Mouse (Mus musculus) olfactory bulb, adult 2 months (tissue): Measurements from ENCODE around the gene Snx13. TPM values are rescaled to one million over a fixed set of nuclear protein-coding genes. Genes with fewer than 3 reads are reported as not detected.

Experiments
- H3K27ac ChIP-seq: fragments of 200-500 bp; 2 replicates; pipeline ENCODE4 v1.5.1; 2012; ENCODE audit warnings: low read depth, low read length; ENCODE audit not compliant: insufficient read depth
- H3K4me1 ChIP-seq: fragments of 200-500 bp; 2 replicates; pipeline ENCODE4 v1.6.1; 2012; ENCODE audit warnings: low read length; ENCODE audit not compliant: control insufficient read depth, insufficient read depth
- H3K4me3 ChIP-seq: fragments of 200-500 bp; 2 replicates; pipeline ENCODE4 v1.5.1; 2012; ENCODE audit warnings: mild to moderate bottlenecking, low read depth, low read length, moderate library complexity; ENCODE audit not compliant: insufficient read depth
- CTCF ChIP-seq: fragments of 200-500 bp; IDR thresholded peaks from 2 replicates; pipeline ENCODE4 v1.5.1; 2012; ENCODE audit warnings: low read depth, mild to moderate bottlenecking, low read length, moderate library complexity; ENCODE audit not compliant: insufficient read depth
- POLR2A ChIP-seq: fragments of 200-500 bp; IDR thresholded peaks from 2 replicates; pipeline ENCODE4 v1.6.1; 2012; ENCODE audit warnings: mild to moderate bottlenecking, low read depth, low read length, moderate library complexity; ENCODE audit not compliant: insufficient read depth
- whole genome bisulfite sequencing: fragments of 180-500 bp; shearing (Covaris S2); methylation state at CpG from one replicate; pipeline ENCODE4 v1.1.7; 2018; 5-methylcytosine and 5-hydroxymethylcytosine counted together
- polyA plus RNA-seq: library from polyadenylated mRNA; stranded (reverse); fragments of >200 nt; gene quantifications from 2 replicates; pipeline ENCODE4 v1.2.4, GENCODE M21; 2012; ENCODE audit warnings: low replicate concordance; ENCODE audit not compliant: missing spikeins, insufficient read depth, insufficient read length

Snx13 gene
- polyA plus RNA-seq, 1 experiment = not detected

DNA sequence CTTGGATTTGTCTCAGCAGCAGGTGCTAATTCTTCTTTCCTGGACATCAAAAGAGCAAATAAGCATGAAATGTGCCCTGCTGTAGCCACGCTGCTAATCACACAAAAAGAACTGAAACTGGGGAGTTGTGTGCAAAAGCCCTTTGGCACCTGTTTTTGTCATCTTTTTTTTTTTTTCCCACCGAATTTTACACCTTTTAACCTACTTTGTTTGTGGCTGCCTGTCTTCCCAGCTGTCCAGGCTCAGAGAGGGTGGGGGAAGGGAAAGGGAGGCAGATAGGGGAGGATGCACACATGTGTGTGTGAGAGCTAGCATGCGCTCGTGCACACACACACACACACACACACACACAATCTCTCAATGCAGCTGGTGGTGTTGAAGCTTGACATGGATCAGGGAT lies 110.3 kb downstream of the Snx13 start:
- Histone ChIP-seq H3K4me3 (no peak overlapping the region), H3K27ac (no peak overlapping the region), H3K4me1 (no peaks in the 10 kb centered on the region)
- WGBS = 56% methylated on average over 4 of the region's 4 CpGs
- TF ChIP-seq CTCF (no peak), POLR2A (no peak)

DNA sequence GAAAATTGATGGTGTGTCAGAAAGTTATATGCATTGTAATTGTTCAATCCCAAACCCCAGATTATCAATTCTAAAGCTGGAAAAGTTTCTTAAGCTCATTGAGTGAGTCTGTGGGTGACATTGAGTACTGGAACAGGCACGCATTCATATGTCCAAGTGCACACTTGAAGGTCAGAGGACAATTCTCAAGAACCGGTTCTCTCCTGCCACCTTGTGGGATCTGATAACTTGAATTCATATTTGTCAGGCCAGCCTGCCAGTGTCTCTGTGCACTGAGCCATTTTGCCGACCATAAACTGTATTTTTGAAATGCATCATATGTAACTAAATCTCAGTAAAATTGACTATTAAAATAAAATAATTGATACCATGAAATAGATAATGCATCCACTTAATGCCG lies 114.7 kb downstream of the Snx13 start:
- 80% methylated on average over 4 of the region's 4 CpGs for WGBS
- Histone ChIP-seq H3K4me3 (no peak overlapping the region), H3K27ac (no peak overlapping the region), H3K4me1 (no peaks in the 10 kb centered on the region)
- TF ChIP-seq CTCF (no peak), POLR2A (no peak)

DNA sequence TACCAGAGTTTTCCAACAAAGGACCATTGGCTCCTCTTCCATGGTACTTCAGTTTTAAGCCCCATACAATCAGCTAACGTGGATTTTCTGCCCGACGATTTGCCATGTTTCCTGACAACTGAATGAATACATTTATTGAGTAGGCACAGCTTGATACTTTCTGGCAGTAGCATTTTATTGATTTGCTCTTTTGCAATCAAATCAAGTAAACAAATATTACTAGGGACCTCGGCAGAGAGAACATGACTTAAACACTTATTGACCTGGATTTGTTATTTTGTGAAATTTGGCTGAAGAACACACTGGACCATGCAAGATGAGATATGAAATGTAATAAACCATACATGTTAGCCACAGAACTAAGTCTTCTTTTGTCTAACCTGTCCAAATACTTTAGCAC lies 123.3 kb downstream of the Snx13 start:
- TF ChIP-seq CTCF = no peak
- TF ChIP-seq POLR2A = no peak

DNA sequence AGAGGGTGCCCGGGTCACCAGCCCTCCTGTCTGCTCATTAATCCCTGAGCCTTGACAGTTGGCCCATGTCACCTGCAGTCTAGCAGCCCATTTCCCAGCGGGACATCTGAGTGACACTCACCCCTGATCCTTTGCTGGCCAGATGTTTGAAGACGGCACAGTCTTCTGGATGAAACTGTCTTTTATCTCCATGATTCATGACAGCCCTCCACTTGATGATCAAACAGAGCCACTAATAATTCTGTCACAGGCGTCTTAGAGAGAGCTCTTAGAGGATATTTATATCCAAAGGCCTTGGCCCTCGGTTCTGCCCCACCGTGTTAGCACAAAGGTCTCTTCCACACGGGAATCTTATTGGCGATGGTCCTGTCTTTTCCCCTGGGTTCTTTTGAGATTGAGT lies 129.0 kb downstream of the Snx13 start:
- WGBS = 61% methylated on average over 8 of the region's 8 CpGs
- TF ChIP-seq POLR2A (no peak), CTCF (no peak)
- no peak overlapping the region for H3K27ac ChIP-seq
- H3K4me1 ChIP-seq = peaks cover 3% of the 10 kb centered on the region; the same call in 1 of the 2 replicates
- H3K4me3 ChIP-seq = no peak overlapping the region

More for the DNA sequence above, 123.3 kb downstream of the Snx13 start:
- no peaks in the 10 kb centered on the region for H3K4me1 ChIP-seq
- H3K27ac ChIP-seq = no peak overlapping the region
- WGBS = 52% methylated on average over 4 of the region's 4 CpGs
- no peak overlapping the region for H3K4me3 ChIP-seq

DNA sequence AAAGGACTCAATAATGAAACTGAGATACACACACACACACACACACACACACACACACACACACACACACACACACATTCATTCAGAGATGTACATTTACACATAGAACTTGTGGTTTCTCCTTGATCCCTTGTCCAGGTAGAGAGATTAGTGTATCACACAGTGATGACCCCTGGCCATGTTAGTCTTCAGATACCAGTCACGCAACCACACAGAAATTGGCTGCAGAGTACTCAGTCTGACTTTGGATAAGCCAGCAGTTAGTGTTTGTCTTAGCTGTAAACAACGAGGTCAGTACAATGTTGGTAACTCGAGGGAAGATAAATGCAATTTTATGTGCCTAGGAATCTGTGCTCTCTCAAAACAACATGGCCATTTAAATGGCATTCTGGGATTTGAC lies 129.6 kb downstream of the Snx13 start:
- no peak overlapping the region for H3K27ac ChIP-seq
- 48% methylated on average over 3 of the region's 3 CpGs for WGBS
- H3K4me3 ChIP-seq = no peak overlapping the region
- peaks cover 3% of the 10 kb centered on the region; the same call in 1 of the 2 replicates for H3K4me1 ChIP-seq
- TF ChIP-seq POLR2A (no peak), CTCF (no peak)

DNA sequence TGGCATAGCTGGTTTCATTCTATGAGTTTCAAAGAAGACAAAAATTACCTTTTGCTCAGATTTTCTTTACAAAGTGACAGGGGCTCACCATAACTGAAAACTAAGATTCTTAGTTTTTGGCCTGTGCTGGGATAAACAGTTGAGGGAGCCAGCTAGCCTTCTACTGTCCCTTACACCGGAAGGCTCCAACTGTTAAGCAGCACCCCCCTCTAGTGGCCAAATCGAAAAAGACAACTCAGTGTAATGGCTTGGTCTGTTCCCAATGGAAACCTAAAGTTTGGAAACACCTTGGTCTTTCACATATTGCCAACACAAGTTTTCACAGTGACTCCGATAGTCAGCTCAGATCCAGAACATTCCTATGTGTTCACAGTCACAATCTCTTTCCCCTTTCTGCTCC lies 135.7 kb downstream of the Snx13 start:
- no peak for TF ChIP-seq POLR2A
- TF ChIP-seq CTCF = no peak
- Histone ChIP-seq H3K4me1 (no peaks in the 10 kb centered on the region), H3K27ac (no peak overlapping the region), H3K4me3 (no peak overlapping the region)
- WGBS = 9% methylated on average over 3 of the region's 3 CpGs

DNA sequence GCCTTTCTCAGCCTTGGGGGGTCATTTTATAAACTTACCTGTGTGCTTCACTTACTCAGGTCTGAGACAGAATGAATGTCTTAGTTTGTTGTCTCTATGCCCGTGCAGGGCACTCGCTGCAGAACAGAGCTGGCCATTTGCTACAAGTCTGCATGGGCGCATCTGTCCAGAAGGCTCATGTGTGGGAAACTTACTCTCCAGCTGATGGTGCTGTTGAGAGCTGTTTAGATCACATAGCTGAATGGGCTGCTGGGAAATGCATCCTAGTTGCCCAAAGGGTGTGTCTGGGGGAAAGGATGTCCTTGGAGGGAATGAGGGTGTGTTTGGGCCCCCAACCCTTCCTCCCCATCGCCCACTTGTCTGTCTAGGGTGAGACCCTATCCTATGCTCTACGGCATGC lies 137.3 kb downstream of the Snx13 start:
- Histone ChIP-seq H3K27ac (no peak overlapping the region), H3K4me3 (no peak overlapping the region), H3K4me1 (no peaks in the 10 kb centered on the region)
- no peak for TF ChIP-seq CTCF
- no peak for TF ChIP-seq POLR2A
- 81% methylated on average over 5 of the region's 5 CpGs for WGBS

DNA sequence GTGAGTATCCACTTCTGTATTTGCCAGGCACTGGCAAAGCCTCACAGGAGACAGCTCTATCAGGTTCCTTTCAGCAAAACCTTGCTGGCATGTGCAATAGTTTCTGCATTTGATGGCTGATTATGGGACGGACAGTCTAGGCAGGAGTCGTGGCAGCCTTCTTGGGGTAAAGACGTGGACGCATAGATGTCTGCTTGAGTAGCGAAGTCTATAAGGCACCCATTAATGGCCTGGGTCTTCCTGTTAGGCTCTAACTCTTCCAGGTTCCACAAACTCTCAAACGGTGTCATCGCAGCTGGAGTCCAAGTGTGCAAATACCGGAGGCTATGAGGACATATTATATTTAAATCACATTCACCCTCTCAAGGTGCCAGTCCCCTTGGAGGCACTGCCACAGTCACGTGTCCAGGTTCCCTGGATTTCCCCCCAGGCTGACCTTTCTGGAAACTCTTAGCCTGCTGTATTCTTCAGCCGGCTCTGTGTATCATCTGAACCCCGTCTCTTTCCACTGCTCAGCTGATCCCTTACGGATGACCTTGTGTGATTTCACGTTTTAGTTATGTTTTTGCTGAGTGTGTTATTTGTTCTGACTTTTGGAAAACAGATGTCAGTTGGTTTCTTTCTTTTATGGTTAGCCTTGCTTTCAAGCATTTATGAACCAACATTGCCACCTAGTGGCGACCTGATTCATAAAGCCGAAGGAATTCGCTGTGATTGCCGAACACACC lies 144.9 kb downstream of the Snx13 start:
- no peak for TF ChIP-seq CTCF
- TF ChIP-seq POLR2A = no peak
- no peaks in the 10 kb centered on the region for H3K4me1 ChIP-seq
- no peak overlapping the region for H3K4me3 ChIP-seq
- no peak overlapping the region for H3K27ac ChIP-seq
- 51% methylated on average over 17 of the region's 17 CpGs for WGBS

DNA sequence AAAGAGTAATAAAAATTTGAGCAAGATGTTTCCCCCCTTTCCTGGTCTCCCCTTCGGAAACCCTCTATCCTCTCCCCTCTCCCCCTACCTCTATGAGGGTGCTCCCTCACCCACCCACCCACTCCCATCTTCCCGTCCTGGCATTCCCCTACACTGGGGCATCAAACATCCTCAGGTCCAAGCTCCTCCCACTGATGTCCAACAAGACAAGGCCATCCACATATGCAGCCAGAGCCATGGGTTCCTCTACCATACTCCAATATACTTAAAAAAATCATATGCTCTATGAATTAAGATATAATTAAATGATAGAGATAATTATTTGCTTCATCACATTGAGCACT lies 145.4 kb downstream of the Snx13 start:
- 9% methylated on average over 2 of the region's 2 CpGs for WGBS
- TF ChIP-seq CTCF (no peak), POLR2A (no peak)
- H3K4me1 ChIP-seq = no peaks in the 10 kb centered on the region
- H3K4me3 ChIP-seq = no peak overlapping the region
- H3K27ac ChIP-seq = no peak overlapping the region

Other genes with a start within 250 kb of the Snx13 start
- not detected in 2 replicates for gene Hdac9, start 130.1 kb upstream of the Snx13 start, polyA plus RNA-seq
- not detected in 2 replicates for gene Prps1l1, start 62.4 kb upstream of the Snx13 start, polyA plus RNA-seq